Mouse (Mus musculus) cerebellum, adult 11 months (tissue): ENCODE results near the gene Dlx4.

Experiments
- DNase-seq: peaks from one replicate; pipeline ENCODE4 v3.0.0; 2022

Gene Dlx4

DNA sequence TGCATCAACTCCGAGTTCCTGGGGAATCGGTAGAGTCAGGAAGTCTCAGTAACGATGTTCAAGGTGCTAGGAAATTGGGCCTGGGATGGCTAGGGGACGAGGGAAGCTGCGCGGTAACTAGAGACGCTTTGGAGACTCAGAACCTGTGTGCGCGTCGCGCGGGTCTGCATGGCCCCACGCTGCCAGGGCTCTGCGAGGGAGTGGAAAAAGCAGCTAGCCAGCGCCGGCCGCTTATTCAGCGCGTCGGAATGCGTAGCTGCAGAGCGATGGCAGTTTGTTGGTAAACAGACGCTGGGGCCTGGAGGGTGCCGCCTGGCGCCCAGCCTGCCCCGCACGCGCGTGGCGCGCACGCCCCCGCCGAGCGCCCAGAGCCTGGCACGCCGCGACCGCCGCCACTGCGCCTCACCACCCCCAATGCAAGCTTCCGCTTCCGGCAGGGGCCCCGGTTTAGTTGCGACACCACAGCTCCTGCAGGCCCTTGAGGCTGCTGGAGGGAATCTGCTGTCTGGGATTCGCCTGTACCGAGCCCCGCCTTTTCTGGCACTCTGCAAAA, at the start of gene Dlx4:
Gene Dlx4, minus strand, starts transcription at position 413 of the 553 bp plus-strand sequence.
- no peak for DNase-seq

DNA sequence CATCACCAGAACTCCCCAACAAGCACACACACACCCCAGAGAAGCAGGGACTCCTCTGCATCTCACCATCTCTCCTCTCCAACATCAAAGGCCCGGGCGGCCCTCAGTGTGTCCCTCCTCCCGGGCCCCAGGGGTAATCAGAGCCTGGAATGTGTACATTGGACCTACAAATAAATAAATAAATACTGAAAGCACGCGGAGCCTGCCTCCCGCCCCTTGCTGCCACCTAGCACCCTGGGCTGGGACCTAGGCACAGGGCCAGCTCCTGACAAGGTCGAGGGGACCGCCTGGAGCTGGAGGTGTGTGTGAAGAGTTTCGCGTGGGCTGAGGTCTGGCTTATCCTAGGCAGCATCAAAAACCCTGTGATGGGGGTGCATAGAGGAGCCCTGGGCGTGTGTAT, 43.8 kb upstream of the Dlx4 start:
- no peak for DNase-seq

DNA sequence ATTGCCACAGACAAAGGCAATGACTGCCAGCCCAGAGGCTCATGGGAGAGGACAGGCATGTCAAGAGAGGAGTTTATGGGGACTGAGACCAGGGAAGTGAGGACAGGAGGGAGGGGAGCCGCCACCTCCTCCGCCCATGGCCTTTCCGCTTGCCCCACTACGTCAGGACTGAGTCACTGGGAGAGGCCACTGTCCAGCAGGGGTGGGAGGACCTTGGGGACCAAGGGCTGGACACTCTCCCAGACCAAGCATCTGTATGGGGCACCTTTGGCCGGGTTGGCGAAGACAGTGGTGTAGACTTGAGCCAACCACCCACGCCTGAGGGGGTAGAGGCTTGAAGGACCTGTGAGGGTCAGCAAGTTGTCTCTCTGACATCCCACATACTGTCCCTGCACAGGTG, 40.8 kb upstream of the Dlx4 start:
- DNase-seq = no peak

DNA sequence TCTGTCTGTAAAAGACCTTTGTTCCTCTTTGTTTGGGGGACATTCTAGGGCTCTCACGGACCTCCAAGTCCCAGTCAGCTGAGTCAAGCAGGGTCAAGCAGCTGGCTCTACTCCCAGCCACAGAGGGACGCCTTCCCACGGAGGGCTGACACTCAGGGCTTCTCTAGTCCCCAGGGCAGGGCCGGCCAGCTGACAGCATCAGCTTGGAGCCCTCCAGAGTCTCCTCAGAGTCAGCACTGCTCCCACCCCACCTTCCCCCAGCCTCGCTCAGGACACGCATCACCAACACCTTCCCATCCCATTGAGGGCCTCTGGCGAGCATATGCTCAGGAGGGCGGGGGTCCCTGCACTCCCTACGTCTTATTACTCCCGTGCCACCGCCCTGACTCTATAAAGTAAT, 39.6 kb upstream of the Dlx4 start:
- DNase-seq = no peak

- DNase-seq = no peak
These were observed 38.5 kb upstream of the Dlx4 start for GRCm38 (mm10) chr11:95184561-95184960.

DNA sequence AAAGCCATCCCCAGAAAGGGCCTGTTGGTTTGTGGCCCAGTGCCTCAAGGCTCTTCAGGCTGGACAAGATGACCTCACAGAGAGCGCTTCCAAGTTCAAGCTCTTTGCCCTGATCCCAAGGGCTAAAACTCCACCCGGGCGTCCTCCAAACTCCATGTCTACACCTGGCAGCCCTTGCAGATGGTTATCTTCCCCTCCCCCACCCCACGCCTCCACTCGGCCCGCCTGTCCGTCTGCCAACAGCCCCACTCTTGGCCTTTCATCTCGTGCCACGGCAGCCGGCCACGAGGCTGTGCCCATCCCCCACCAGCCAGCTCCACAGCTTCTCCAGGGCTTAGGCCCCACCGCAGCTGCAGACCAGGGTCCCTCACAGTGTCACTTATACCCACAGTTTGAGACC, 33.2 kb upstream of the Dlx4 start:
- no peak for DNase-seq

DNA sequence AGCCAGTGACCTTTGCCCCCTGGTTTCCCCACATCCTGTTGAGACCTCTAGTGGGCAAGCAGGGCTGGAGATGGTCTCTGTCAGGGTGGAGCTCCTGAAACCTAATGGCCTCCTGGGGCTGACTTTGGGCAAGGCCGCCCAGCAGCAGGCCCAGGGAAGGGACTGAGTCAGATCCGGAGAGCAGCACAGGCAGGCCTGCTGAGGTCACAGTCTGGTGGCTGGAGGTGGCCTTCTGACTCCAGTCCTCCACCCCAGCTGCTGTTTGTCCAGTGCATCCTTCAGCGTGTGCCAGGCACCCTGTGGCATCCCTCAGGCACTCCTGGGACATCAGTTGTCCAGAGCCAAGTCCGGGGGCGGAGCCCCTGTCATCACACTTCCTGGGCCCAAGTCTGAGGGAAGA, 19.8 kb upstream of the Dlx4 start:
- DNase-seq = no peak

DNA sequence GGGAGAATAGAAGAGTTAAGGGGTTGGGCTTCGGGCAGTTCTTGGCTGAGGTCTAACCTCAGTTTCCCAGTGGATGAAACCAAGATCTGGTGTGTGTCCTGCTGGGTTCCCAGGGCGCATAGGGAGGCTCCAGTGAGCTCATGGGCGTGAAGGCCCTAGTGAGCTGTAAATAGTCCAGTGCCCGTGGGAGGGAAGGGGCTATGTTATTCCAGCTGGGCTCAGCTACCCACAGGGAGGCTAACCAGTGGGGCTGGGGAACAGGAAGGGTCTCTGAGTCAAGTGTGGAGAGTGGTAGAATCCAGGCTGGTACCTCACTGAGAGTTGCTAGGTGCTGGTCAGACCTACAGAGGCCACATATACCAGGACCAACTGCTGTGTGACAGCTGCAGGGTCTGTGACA, 15.6 kb upstream of the Dlx4 start:
- no peak for DNase-seq

DNA sequence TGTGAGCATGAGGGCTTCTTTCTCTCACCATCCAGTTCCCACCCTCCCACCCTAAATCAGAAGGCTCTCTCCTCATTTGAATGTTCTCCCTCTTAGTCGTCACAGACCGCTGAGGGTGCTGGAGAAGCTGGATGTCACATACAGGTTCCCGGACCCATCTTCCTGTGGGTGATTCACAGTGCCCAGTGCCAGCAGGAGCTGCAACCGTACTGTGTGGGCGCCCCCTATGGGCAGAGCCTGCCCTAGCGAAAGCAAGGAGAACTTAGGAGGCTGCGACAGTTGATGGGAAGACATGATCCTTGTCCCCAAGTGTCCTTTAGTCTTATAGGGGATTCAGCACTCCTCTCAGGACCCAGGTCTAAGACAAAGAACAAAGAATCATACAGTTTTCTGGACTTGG, 14.6 kb upstream of the Dlx4 start:
- DNase-seq = no peak

DNA sequence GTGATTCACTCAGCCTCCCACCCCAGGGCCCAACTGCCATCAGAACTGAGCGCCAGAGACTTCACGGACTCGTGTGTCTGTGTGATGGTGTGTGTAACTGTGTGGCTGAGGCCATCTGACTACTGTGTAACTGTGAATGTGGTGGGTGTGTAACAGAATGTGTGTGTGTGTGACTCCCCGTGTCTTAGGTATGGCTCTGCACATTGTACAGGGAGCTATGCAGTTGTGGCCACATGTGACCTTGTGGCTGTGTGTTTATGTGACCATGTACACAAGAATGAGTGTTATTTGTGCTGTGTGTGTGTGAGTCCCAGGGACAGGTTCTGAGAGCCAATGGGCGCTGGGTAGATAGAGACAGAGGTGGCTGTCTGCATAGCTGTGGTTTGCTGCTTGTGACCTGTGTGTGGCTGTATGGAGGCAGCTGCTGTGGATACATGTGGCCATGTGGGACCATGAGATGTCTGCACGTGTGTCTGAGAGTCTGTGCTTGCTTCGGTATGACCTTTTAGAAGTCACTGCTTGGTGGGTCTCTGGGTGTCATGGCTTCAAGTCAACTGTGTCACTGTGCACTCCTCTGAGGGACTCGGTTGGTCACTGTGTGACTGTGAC, 13.8 kb upstream of the Dlx4 start:
- DNase-seq = no peak

DNA sequence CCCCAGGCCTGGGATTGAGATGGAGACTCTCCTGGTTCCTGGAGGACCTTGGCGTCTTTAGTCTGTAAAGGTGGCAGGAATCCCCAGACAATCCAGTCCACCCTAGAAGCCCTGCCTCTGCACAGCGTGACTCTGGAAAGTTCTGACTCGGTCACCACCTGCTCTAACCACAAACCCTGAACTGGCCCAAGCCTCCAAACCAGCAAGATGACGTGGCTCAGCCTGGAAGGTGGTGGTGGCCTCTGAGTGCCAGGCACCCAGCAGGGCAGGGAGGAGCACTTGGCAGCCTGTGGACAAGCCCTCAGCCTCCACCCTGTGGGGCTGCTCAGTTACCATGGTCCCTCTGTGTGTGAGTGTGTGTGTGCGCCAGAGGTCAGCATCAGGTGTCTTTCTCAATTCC, 11.8 kb upstream of the Dlx4 start:
- no peak for DNase-seq

DNA sequence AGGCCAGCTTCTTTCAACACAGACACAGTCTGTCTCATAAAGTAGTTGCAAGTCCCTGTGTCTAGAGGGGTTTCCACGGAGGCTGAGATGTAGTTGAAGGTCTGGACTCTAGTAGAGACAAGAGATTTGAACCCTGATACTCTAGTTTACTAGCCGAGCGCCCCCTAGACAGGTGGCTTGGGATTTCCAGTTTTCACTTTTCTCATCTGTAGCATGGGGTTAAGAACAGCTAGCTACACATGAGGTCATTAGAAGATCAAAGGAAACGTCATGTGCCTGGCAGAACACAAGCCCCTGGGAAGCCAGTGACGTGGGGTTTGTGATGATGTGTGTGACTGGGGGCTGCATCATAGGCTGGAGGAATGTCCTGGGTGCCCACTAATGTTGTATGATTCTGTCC, 11.3 kb upstream of the Dlx4 start:
- no peak for DNase-seq

GRCm38 (mm10) chr11:95155511-95155910, 9.4 kb upstream of the Dlx4 start:
- DNase-seq = no peak

- DNase-seq = no peak
These were observed 7.6 kb upstream of the Dlx4 start for GRCm38 (mm10) chr11:95153681-95154080.

- no peak for DNase-seq
These were observed 7.1 kb upstream of the Dlx4 start for GRCm38 (mm10) chr11:95153116-95153515.

GRCm38 (mm10) chr11:95150269-95151049, 4.4 kb upstream of the Dlx4 start:
- DNase-seq = no peak

DNA sequence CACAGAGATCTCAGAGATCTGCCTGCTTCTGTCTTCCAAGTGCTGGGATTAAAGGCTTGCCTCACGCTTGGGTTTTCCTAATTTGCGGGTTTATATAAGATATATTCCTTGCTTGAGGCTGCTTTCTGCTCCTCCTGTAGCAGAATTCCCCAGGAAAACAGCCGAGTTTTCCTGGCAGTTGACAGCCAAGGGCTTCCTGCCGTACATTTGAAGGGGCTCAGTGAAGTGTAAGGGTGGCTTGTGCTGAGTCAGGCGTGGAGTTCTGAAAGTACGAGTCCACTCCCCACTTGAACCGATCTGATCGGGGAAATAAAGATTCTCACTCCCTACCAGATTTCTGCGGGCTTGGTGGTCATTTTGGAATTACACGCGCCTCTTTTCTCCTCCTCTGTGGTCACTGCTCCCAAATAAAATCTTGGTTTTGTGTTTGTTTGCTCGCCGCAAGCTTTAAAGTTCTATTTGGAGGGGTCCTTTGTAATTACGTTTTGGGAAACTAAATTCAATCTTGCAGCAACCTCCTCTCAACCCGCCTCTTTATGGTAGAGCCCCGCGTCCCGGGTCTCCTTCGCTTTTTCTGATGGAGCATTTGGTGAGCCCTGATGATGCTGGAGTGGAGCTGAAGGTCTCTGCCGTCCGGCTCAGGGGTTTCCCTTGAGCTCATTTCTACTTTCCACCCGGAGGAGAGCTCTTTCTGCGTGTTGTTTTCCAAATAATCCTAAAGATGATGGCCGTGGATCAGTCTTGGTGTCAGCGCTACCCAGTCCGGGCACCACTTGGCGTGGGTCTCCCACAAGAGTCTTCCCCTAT, 3.6 kb upstream of the Dlx4 start:
- no peak for DNase-seq

DNA sequence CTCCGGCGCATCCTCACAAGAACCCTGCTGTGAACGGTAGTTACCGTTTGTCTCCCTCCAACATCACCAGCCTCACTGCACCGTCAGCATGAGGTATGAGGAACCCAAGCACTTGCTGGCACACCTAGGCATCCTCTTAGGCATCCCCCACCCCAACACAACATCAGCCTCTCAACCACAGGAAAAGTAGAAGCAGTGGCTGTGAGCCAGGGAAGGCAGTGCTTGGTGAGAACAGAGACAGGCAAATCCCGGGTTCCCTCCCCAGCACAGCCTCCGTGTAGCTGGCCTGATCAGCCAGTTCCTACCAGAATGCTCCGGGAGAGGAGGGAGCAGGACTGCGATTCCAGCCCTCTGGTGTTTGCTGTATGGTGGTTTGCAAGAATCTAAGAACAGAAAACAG, 2.7 kb upstream of the Dlx4 start:
- DNase-seq = no peak

DNA sequence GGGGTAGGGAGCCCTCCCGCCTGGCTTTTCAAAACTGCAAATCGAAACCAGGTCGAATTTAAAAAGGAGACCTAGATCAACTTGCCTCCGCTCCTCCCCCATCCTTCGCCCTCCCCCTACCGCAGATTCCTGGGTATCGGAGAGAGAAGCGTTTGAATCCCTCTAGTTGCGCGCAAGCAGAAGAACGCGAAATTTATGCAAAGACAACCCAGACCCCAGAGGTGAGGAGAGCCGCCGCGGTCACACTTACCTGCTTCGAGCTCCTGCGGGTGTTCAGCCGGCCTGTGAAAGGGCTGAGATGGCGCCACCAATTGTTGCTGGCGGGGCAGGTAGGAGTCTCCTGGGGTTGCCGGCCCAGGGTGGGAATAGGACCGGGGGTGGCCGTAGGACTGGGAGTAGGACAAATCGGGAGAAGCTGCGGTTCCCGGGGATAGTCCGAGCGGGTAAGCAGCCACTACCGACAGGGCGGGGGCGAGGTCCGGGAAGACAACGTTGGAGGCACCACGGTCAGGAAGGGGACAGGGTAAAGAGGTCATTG, 1.0 kb downstream of the Dlx4 start:
- DNase-seq = no peak

GRCm38 (mm10) chr11:95144091-95144945, 1.7 kb downstream of the Dlx4 start:
- no peak for DNase-seq

GRCm38 (mm10) chr11:95143663-95144062, 2.4 kb downstream of the Dlx4 start:
- DNase-seq = no peak

DNA sequence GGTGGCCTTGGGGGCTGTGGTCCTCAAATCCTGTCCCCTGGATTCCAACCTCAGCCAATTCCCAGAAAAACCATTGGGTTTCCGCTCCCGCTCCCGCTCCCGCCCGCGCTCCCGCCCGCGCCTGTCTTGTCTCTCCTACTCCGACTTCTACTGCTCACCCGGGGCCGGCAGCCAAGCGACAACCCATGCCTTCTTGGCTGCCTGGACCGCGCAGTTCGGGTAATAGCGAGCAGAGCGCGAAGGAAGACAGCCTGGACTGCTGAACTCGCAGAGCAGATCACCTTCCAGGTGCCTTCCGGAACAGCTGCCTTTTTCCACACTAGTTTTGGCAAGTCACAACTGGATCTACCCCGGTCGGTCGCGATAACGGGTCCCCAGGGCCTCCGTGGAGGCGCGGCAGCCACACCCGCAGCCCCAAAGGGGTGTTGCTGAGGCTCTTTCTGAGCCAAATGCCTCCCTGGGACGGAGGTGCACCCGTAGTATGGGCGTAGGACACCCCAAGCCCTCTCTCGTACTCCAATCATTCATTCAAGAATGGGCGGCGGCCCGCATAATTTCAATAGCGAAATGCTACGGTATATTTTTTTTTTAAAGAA, 3.0 kb downstream of the Dlx4 start:
- no peak for DNase-seq
